Mouse (Mus musculus) c-Kit-positive CD71-negative TER-119-negative erythroid progenitor cells, embryonic 14.5 days (primary cell): ENCODE measurements around the gene Smco2.
A peak's percentile ranks its signal among the peaks of the same experiment; 100 is the strongest.

ENCODE experiments used
- DNase-seq: peaks from one replicate; pipeline ENCODE4 v3.0.0-alpha.2; 2013; ENCODE audit warnings: low read depth

Gene Smco2

GRCm38 (mm10) chr6:146850050-146850449 lies at the start of gene Smco2:
Gene Smco2 (plus strand): TSS chr6:146850104.
- no peak for DNase-seq

- no peak for DNase-seq
Observed at GRCm38 (mm10) chr6:146809991-146810390, 39.9 kb upstream of the Smco2 start.

- no peak for DNase-seq
Observed at GRCm38 (mm10) chr6:146813007-146813406, 36.9 kb upstream of the Smco2 start.

GRCm38 (mm10) chr6:146820177-146820965 lies 29.5 kb upstream of the Smco2 start:
- no peak for DNase-seq

- DNase-seq: no peak
Observed at GRCm38 (mm10) chr6:146821958-146822357, 27.9 kb upstream of the Smco2 start.

DNA sequence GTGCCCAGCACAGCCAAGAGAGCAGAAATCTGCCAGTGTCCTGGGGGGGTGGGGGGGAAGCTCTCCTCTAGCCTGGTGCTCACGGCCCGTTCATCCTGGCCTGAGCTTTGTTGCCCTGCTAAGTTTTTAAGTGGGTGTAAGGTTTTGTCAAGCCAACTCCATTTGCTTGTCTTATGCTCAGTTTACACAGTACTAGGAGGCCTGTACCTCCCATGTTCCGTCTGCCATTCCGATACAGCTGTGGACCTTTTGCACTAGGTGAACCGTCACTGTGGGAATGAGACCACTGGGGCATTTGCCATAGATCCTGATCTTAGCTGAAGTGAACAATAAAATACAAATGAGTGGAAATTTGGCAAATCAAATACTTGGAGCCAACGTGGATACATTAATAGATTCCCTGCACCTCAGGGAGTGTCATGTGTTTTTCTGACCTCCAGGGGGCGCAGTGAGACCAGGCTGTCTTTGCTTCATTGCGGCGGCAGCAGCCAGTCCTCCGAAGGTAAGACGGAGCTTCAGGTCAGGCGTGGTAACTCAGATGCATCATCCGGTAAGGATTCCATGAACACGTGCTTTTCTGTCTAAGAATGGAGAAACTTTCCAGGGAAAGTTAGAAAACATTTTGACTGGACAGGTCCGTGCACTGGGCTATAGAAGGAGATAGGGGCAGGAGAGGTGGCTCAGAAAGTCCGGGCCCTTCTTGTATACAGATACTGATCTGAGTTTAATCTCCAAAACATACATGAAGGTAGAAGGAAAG lies 25.0 kb upstream of the Smco2 start:
- peak; percentile 32 for DNase-seq

- DNase-seq: no peak
Observed at GRCm38 (mm10) chr6:146825487-146825773, 24.5 kb upstream of the Smco2 start.

- no peak for DNase-seq
Observed at GRCm38 (mm10) chr6:146831320-146831719, 18.6 kb upstream of the Smco2 start.

- DNase-seq: peak; percentile 34
Observed at GRCm38 (mm10) chr6:146833485-146834314, 16.2 kb upstream of the Smco2 start.

GRCm38 (mm10) chr6:146834342-146834741 lies 15.6 kb upstream of the Smco2 start:
- DNase-seq: no peak

DNA sequence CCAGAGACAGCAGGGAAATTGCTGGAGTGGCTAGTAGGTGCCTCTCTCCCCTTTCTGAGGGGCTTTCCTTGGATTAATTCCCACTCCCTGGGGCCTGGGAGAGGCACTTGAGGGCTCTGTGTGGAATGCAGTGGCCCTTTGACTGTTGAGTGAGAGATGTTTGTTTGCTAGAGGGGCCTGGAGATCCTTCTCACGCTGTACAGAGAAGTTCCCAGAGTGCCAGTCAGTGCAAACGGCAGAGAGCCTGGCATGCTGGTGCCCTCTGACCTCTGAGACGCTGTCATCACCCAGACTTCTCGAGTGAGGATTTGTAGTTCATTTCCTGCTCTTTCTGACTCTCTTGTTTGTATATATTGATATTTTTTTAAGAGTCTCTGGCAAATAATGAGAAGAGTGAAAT lies 14.1 kb upstream of the Smco2 start:
- no peak for DNase-seq

- DNase-seq: no peak
Observed at GRCm38 (mm10) chr6:146837316-146837715, 12.6 kb upstream of the Smco2 start.

DNA sequence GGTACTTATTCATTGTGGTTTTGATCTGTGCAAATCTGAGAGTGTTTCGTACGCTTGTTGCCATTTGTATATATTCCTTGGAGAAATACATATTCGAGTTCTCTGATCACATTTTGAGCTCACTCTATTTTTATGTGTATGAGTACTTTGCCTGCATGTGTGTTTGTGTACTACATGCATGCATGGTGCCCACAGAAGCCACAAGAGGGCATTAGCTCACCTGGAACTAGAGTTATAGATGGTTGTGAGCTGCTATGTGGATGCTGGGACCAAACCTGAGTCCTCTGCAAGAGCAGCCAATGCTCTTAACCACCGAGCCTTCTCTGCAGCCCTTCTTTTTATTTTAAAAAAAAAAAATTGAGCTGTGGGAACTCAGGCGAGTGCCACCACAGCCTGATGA lies 11.5 kb upstream of the Smco2 start:
- no peak for DNase-seq

DNA sequence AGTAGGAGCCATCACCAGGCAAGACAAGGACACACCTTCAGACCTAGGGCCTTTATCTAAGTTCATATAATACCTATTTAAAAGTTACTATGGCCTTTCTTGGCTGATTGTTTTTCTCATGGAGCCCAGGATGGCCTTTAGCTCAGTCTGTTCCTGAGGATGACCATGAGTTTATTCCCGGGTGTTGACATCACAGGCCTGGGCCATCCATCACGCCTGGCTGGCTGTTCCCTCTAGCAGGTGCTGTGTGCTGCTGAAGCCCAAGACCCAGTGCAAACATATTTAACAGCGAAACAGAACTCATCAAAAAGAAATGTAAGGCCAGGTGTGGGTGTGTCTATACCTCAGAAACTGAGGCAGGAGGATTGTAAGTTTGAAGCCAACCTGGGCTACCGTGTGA lies 11.0 kb upstream of the Smco2 start:
- no peak for DNase-seq

GRCm38 (mm10) chr6:146844867-146845266 lies 5.0 kb upstream of the Smco2 start:
- DNase-seq: no peak

DNA sequence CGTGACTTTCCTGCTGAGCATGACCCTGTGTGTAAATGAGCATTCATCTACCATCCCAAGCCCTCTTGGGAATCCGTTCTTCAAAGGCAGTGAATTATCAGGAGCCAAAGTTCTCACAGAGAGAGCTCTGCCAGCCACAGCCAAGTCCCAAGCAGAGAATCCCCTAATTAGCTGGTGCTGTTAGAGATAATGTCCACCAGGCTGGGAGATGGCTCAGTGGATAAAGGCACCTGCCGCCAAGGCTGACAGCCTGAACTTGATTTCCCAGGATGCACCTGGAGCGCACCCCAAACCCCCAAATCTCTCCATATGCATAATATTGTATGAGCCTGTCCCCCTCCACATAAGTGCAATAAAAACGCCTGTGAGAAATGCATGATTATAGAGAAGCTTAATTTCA lies 4.6 kb upstream of the Smco2 start:
- no peak for DNase-seq

DNA sequence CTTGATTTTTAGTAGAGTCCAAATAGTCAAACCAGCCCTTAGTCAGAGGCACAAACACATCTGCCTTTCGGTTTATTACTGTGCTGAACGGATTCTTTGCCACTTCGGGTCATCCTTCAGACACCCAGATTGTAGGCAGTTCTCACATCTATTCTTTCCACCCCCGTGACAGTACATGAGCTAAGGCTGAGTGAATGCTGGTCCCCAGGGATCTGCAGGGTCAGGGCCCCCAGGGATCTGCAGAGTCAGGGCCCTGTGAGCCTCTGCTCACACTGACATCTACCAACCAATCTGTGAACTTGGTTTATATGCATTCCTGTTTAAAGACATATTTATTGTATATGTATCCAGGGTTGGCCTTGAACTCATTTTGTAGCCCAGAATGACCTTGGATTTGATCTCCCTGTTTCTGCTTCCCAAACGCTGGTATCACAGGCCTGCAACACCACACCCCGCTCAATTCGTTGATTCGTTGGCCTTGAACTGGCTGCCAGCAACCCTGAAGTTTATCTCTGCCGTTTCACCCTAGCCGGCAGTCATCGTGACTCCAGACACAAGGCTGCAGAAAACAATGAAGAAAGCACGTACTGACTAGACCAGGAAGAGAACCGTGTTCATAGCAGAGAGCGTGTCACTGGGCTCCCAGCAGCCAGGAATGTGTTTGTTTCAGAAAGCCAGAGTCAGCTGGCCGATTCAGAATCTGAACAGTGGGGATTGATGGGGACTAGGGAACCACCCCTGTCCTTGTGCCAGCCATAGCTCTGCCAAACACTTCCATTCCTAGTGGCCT lies 3.7 kb upstream of the Smco2 start:
- DNase-seq: no peak

- DNase-seq: no peak
Observed at GRCm38 (mm10) chr6:146847402-146847801, 2.5 kb upstream of the Smco2 start.

GRCm38 (mm10) chr6:146848281-146848680 lies 1.6 kb upstream of the Smco2 start:
- no peak for DNase-seq

- DNase-seq: no peak
Observed at GRCm38 (mm10) chr6:146851916-146852315, 2.0 kb downstream of the Smco2 start.

DNA sequence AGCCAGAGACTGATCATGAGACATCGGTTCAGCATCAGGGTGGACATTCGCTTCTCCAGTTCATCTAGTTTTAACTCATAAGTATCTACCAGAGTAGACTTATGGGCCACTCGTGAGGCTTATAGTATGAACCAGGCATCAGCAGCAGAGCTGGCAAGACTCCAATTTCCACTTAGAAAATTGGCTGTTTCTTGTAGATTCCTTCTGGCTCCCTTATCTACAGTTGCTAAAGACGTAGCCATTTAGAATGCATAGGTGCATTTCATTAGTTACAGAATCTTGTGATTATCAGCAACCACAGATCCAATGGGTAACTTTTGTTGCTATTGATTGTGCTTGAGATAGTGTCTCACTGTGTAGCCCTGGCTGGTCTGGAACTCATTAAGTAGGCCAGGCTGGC lies 2.8 kb downstream of the Smco2 start:
- no peak for DNase-seq

DNA sequence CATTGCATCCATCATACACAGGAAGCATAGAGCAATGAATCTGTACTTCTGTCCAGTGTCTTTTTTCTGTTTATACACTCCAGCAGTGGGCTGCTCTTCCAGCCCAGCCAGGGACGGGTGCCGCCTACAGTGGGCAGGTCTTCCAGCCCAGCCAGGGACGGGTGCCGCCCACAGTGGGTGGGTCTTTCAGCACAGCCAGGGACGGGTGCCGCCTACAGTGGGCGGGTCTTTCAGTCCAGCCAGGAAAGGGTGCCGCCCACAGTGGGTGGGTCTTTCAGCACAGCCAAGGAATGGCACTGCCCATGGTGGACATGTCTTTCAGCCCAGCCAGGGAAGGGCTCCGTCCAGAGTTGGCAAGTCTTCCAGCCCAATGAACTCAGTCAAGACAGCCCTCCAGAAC lies 5.3 kb downstream of the Smco2 start:
- DNase-seq: peak; percentile 54
